Mouse (Mus musculus) kidney, adult 2 months (tissue): ENCODE measurements around the gene Myom3.

Experiments
- CTCF ChIP-seq: fragments of 200-500 bp; conservative IDR thresholded peaks from 2 replicates; pipeline ENCODE4 v1.5.1; 2011; ENCODE audit warnings: low read depth, mild to moderate bottlenecking, control low read depth, low read length, moderate library complexity, mixed read lengths; ENCODE audit not compliant: insufficient read depth, insufficient read length
- POLR2A ChIP-seq: fragments of 200-500 bp; IDR thresholded peaks from one replicate; pipeline ENCODE4 v1.6.1; 2011; ENCODE audit warnings: low read depth, low read length, control low read depth

- no peak for TF ChIP-seq CTCF
- TF ChIP-seq POLR2A: no peak
Measured at GRCm38 (mm10) chr4:135770611-135771305, 11.2 kb downstream of the Myom3 start.
